Mouse (Mus musculus) liver, embryonic 11.5 days (tissue): ENCODE results near the gene Cdh13. TPM values are rescaled to one million over a fixed set of nuclear protein-coding genes. Genes with fewer than 3 reads are reported as not detected.

Source experiments
- ATAC-seq: fragments of 200-750 bp; cut with Nextera tagmentation; replicated peaks from 2 replicates; pipeline ENCODE4 v1.8.0; 2017; ENCODE audit warnings: moderate number of reproducible peaks, mild to moderate bottlenecking, moderate TSS enrichment, moderate library complexity; ENCODE audit not compliant: low FRiP score
- DNase-seq: peaks from one replicate; pipeline ENCODE4 v3.0.0-alpha.2; 2017; ENCODE audit warnings: low spot score
- H3K27ac ChIP-seq: fragments of 300-500 bp; sonication (generic); 2 replicates; pipeline ENCODE4 v1.5.1; 2014; ENCODE audit warnings: mild to moderate bottlenecking, low read depth, low read length, control low read depth
- H3K27me3 ChIP-seq: fragments of 300-500 bp; sonication (generic); replicated peaks from 2 replicates; pipeline ENCODE4 v1.6.1; 2014; ENCODE audit warnings: low read length, mixed read lengths; ENCODE audit not compliant: control insufficient read depth, insufficient read depth
- H3K36me3 ChIP-seq: fragments of 300-500 bp; sonication (generic); 2 replicates; pipeline ENCODE4 v1.6.1; 2014; ENCODE audit warnings: mild to moderate bottlenecking, low read length, moderate library complexity, mixed read lengths; ENCODE audit not compliant: control insufficient read depth, insufficient read depth
- H3K4me1 ChIP-seq: fragments of 300-500 bp; sonication (generic); replicated peaks from 2 replicates; pipeline ENCODE4 v1.6.1; 2014; ENCODE audit warnings: low read length, mixed read lengths; ENCODE audit not compliant: control insufficient read depth, insufficient read depth
- H3K4me2 ChIP-seq: fragments of 300-500 bp; sonication (generic); 2 replicates; pipeline ENCODE4 v1.6.1; 2014; ENCODE audit warnings: mild to moderate bottlenecking, control low read depth, moderate library complexity
- H3K4me3 ChIP-seq: fragments of 300-500 bp; sonication (generic); 2 replicates; pipeline ENCODE4 v1.5.1; 2014; ENCODE audit warnings: low read depth, low read length, control low read depth
- H3K9ac ChIP-seq: fragments of 300-500 bp; sonication (generic); 2 replicates; pipeline ENCODE4 v1.6.1; 2014; ENCODE audit warnings: low read depth, low read length, control low read depth
- H3K9me3 ChIP-seq: fragments of 300-500 bp; sonication (generic); 2 replicates; pipeline ENCODE4 v1.6.1; 2016; ENCODE audit warnings: low read length, inconsistent platforms, mixed read lengths; ENCODE audit not compliant: control insufficient read depth
- WGBS: fragments of 180-500 bp; shearing (Covaris S2); extraction: QIAGEN DNeasy Blood & Tissue Kit; methylation state at CpG from one replicate; pipeline ENCODE4 v1.1.7; 2014; 5-methylcytosine and 5-hydroxymethylcytosine counted together
- polyA plus RNA-seq: library from polyadenylated mRNA; unstranded; fragments of >200 nt; fragmentation: Nextera tagmentation; extraction: Ambion mirVana; gene quantifications from 2 replicates; pipeline ENCODE4 v1.2.1, GENCODE M21; 2014

Gene Cdh13
- polyA plus RNA-seq, 1 experiment from 2014 or later, result 2.9 TPM

DNA sequence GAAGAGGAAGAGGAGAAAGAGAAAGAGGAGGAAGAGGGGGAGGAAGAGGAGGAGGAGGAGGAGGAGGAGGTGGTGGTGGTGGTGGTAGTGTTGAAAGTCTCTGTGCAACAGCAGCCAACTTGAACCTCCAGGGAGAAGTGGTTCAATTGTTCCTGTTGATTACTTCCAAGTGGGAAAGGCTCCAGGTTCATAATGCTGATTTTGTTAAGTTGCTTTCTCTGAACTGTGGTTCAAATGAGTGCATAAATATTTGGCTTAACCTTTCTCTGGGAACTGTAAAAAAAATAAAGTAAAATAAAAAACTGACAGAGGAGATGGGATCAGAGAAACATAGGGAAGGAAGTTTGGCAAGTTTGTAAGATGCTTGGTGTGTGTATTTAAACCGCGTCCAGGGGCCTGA, 555.3 kb downstream of the Cdh13 start:
- ATAC-seq, result no peak
- no peak for DNase-seq
- no peaks in the 10 kb centered on the region for H3K36me3 ChIP-seq
- no peak overlapping the region for H3K4me3 ChIP-seq
- WGBS, result 88% methylated on average over 2 of the region's 2 CpGs
- H3K4me1 ChIP-seq, result no peaks in the 10 kb centered on the region
- H3K9ac ChIP-seq, result no peak overlapping the region
- no peak overlapping the region for H3K27ac ChIP-seq
- no peaks in the 10 kb centered on the region; the same call in 1 of the 2 replicates for H3K9me3 ChIP-seq
- H3K27me3 ChIP-seq, result no peaks in the 10 kb centered on the region
- no peak overlapping the region for H3K4me2 ChIP-seq

DNA sequence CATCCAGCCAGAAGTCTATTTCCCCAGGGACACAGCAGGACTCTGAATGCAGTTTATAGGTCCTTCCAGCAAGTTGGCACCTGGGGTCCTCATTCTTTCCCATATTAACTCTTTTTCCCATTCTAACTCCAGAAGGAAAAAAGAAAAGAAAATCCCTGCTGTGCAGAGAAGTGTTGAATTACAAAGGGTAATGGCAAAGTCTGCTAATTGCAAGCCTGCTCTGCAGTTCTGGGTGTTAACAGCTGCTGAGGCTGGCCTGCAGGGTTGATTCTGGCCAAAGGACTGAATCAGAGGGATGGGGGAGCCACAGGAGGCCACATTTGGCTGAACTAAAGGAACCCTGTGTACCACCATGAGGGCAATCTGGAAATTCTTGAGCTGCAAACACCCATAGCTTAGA, 562.2 kb downstream of the Cdh13 start:
- ATAC-seq, result no peak
- H3K9me3 ChIP-seq, result no peaks in the 10 kb centered on the region; the same call in 1 of the 2 replicates
- H3K36me3 ChIP-seq, result no peaks in the 10 kb centered on the region
- no peak for DNase-seq
- H3K4me3 ChIP-seq, result no peak overlapping the region
- no peaks in the 10 kb centered on the region for H3K4me1 ChIP-seq
- H3K27ac ChIP-seq, result no peak overlapping the region
- no peaks in the 10 kb centered on the region for H3K27me3 ChIP-seq
- no peak overlapping the region for H3K4me2 ChIP-seq
- H3K9ac ChIP-seq, result no peak overlapping the region

- no peak for ATAC-seq
- no peaks in the 10 kb centered on the region for H3K4me1 ChIP-seq
- no peaks in the 10 kb centered on the region for H3K36me3 ChIP-seq
- WGBS, result 58% methylated on average over 5 of the region's 5 CpGs
- H3K27me3 ChIP-seq, result no peaks in the 10 kb centered on the region
- DNase-seq, result no peak
- H3K4me3 ChIP-seq, result no peak overlapping the region
- no peak overlapping the region for H3K4me2 ChIP-seq
- H3K9me3 ChIP-seq, result no peaks in the 10 kb centered on the region
- no peak overlapping the region for H3K9ac ChIP-seq
- no peak overlapping the region for H3K27ac ChIP-seq
Observed at GRCm38 (mm10) chr8:118848021-118848420, 564.5 kb downstream of the Cdh13 start.

DNA sequence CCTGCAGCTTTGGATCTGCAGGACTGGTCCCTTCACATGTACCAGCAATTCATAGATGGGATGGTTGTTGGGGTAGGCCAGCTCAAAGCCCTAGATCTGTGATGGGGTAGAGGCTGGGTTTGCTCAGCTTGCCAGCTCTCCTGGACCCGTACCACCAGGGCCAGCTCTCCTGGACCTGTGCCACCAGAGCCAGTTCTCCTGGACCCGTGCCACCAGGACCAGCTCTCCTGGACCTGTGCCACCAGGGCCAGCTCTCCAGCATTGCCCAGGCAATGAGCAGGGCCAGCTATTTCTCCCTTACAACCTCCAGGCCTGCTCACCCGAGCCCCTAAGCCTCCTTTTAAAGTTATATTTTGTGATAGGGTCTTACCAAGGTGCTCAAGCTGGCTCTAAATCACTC, 566.0 kb downstream of the Cdh13 start:
- Histone ChIP-seq H3K9ac (no peak overlapping the region), H3K9me3 (no peaks in the 10 kb centered on the region), H3K36me3 (no peaks in the 10 kb centered on the region), H3K27me3 (no peaks in the 10 kb centered on the region), H3K4me1 (no peaks in the 10 kb centered on the region), H3K4me3 (no peak overlapping the region), H3K27ac (no peak overlapping the region), H3K4me2 (no peak overlapping the region)
- DNase-seq (no peak), ATAC-seq (no peak)
- 70% methylated on average over 3 of the region's 3 CpGs for WGBS

- H3K9ac ChIP-seq, result no peak overlapping the region
- ATAC-seq, result no peak
- H3K4me3 ChIP-seq, result no peak overlapping the region
- H3K27ac ChIP-seq, result no peak overlapping the region
- WGBS, result 18% methylated on average over 6 of the region's 6 CpGs
- no peak overlapping the region for H3K4me2 ChIP-seq
- no peaks in the 10 kb centered on the region for H3K36me3 ChIP-seq
- H3K27me3 ChIP-seq, result no peaks in the 10 kb centered on the region
- H3K9me3 ChIP-seq, result no peaks in the 10 kb centered on the region
- DNase-seq, result peak; percentile 42
- no peaks in the 10 kb centered on the region for H3K4me1 ChIP-seq
Observed at GRCm38 (mm10) chr8:118850381-118850780, 566.8 kb downstream of the Cdh13 start.

DNA sequence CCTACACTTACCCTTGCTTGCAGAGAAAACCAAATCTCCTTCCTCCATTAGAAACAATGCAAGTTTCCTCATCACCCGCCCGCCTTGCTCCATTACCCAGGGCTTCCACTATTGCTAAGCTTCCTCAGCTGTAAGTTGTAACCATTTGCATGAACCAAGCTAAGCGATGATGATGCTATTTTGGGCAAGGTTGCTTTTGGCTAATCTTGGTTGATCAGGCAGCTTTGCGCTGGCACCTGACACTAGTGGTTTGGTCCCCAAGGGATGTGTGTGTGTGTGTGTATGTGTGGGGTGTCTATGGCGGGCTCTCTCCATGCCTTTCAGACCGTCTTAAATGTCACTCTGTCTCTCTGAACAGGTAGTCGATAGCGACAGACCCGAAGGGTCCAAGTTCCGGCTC, 567.8 kb downstream of the Cdh13 start:
- DNase-seq (no peak), ATAC-seq (no peak)
- Histone ChIP-seq H3K36me3 (no peaks in the 10 kb centered on the region), H3K4me3 (no peak overlapping the region), H3K9me3 (no peaks in the 10 kb centered on the region), H3K9ac (no peak overlapping the region), H3K27me3 (no peaks in the 10 kb centered on the region), H3K27ac (no peak overlapping the region), H3K4me2 (no peak overlapping the region), H3K4me1 (no peaks in the 10 kb centered on the region)
- WGBS, result 86% methylated on average over 10 of the region's 10 CpGs

DNA sequence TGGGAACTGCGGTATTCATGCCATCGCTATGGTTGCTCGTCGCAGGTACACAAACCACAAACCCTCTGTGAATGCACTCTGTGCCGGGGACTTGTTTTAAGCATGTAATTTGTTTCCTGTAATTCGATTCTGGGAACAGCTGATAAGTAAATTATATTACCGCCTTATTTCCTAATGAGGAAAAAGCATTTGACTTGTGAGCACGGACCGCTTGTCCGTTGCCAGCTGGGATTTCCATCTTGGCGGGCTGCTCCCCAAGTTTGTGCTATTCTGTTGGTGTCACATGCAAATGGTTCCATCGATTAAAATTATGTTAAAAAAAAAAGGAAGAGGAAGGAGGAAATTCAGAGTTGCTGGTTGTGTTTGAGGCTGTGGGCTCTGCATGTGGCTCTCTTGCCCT, 569.3 kb downstream of the Cdh13 start:
- no peaks in the 10 kb centered on the region for H3K9me3 ChIP-seq
- no peak overlapping the region for H3K4me2 ChIP-seq
- H3K4me3 ChIP-seq, result no peak overlapping the region
- H3K27ac ChIP-seq, result no peak overlapping the region
- no peaks in the 10 kb centered on the region for H3K4me1 ChIP-seq
- no peak for ATAC-seq
- no peaks in the 10 kb centered on the region for H3K27me3 ChIP-seq
- no peak for DNase-seq
- no peak overlapping the region for H3K9ac ChIP-seq
- 79% methylated on average over 12 of the region's 12 CpGs for WGBS
- H3K36me3 ChIP-seq, result no peaks in the 10 kb centered on the region

DNA sequence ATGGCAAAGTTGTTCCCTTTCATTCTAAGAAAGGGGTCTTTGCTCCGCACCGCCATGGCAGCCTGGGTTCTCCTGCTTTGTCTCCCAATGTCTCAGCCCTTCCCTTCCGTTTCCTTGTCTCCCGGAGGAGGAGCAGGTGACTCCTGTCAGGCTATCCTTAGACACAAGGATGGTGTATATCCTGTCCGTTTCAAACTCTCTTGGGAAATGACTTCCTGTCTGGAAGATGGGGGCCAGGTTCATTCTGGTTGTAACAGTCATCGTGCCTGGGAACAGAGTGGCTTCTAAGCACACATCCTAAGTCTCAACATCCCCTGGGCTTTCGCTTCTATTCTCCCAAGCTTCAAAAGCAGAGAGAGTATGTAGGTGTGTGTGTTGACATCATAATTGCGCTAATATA, 571.1 kb downstream of the Cdh13 start:
- WGBS, result 81% methylated on average over 8 of the region's 8 CpGs
- Histone ChIP-seq H3K4me2 (no peak overlapping the region), H3K9me3 (no peaks in the 10 kb centered on the region), H3K36me3 (no peaks in the 10 kb centered on the region), H3K4me1 (no peaks in the 10 kb centered on the region), H3K27me3 (no peaks in the 10 kb centered on the region), H3K27ac (no peak overlapping the region), H3K4me3 (no peak overlapping the region), H3K9ac (no peak overlapping the region)
- no peak for DNase-seq
- no peak for ATAC-seq

GRCm38 (mm10) chr8:118866332-118866731, 582.8 kb downstream of the Cdh13 start:
- Histone ChIP-seq H3K27me3 (no peaks in the 10 kb centered on the region), H3K4me2 (no peak overlapping the region), H3K9me3 (no peaks in the 10 kb centered on the region), H3K4me1 (no peaks in the 10 kb centered on the region), H3K27ac (no peak overlapping the region), H3K4me3 (no peak overlapping the region), H3K9ac (no peak overlapping the region), H3K36me3 (no peaks in the 10 kb centered on the region)
- WGBS, result 78% methylated on average over 6 of the region's 6 CpGs
- DNase-seq (no peak), ATAC-seq (no peak)
